Mouse (Mus musculus): ENCODE measurements at regions not wholly inside any gene's neighbourhood (a gene's known extent, or its start where the extent isn't known, plus 50 kb on each side); places are given as distances from the start of the nearest gene placed in this dataset.

- no peak for DNase-seq
Measured at GRCm38 (mm10) chr11:18163156-18164024, 209.7 kb upstream of the Etaa1 start.

DNA sequence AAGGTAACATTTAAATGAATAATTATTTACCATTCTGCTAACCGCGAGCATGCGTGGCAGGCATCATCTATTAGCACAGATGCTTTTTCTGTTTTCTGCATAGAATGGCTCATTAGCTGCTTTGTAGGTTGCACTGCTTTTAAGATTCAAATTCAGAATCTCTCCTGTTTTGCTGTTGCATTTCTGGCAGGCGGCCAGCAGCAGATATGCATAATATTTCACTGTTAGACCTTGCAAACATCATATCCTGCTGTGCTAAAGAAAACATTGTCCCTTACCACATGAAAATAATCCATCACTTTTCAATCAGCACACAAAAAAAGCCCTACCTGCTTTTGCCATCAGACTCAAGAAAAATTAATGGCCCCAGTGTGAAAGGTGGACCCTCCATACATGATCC lies 202.8 kb upstream of the Etaa1 start:
- no peak for DNase-seq

GRCm38 (mm10) chr11:18151788-18152563 lies 198.3 kb upstream of the Etaa1 start:
- DNase-seq, result peak; percentile 3

DNA sequence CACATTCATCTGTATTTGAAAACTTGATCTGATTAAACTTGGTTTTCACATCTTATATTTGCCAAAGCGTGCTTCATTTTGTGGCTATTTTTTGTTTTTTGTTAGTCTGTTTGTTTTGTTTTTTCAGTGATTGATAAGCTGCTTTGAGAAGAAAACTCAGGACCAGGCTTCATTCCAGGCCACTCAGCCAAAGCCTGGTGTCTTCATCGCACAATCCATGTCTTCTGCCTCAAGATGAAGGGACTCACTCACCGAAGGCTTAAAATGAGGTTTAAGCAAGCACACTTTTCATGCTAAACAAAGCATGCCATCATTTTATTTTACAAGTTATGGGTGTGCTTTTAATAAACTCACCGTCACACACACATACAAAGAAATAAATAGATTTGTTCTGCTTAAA lies 197.7 kb upstream of the Etaa1 start:
- DNase-seq, result no peak

- no peak for DNase-seq
Measured at GRCm38 (mm10) chr11:18127488-18127887, 173.8 kb upstream of the Etaa1 start.

DNA sequence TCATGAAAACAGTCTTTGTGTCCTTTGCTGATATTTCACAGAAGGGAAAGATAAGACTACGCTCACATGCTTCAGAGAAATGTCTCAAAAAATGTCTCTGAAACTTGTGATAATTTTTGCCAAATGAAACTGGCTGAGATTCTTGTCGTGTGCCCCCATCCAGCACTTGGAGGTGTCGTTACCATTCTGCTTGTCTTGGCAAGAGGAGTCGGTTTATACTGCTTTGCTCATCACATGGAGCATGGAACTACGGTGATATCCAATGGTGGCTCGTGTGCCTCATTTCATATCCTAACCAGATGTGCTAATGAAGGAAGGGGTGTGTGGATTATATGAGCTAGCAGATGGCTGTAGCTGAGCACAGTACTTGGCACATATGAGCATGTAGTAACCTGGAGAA lies 169.4 kb upstream of the Etaa1 start:
- DNase-seq, result no peak

DNA sequence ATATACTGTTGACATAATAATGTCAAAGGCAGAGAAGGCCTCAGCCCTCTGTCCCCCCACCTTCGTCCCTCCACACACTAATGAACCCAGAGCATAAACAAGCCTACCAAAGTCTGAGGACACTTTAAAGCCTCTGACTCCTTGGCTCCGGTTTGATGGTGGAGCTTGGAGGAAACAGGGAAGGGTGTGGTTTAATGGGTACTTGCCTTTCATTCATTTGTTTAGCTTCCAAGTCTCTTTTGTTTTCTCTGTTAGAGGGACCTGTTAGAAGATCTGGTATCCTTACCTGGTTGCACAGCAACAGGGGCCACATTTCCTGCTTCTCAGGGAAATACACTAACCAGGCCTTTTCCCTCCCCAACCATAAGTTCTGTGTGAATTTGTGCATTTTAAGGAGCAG lies 168.9 kb upstream of the Etaa1 start:
- no peak for DNase-seq

DNA sequence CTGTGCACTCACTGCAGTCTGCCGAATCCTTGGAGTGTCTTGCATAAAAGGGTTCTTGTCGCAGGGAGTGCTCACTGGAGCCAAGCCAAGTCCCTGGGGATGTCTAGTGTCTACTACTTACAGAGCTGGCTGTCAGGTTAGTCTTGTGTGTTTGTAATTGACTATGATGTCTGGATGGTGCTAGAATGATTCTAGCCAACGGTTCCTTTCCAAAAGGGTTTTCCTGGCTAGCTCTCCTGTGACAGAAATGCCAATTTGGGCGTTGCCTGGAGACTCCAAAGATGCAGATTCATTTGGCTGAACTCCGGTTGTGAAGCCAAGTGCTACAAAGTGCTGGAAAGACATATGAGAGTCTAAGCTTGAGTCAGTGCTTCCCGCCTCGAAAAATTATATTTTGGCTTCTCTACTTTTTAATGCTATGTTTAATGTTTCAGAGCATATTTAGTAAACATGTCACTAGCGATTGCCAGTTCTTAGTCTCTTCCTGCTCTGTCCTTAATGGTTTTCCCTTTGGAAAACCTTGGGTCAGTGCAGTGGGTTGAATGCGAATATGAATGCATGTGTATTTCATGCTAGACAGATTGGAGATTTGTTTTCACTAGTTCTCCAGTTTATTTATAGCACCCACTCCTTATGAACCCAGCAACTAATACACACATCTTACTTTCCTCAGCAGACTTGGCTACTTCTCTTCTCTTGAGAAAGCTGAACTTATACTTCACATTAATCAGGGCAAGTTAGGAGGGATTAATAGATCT lies 162.2 kb upstream of the Etaa1 start:
- peak; percentile 3 for DNase-seq

DNA sequence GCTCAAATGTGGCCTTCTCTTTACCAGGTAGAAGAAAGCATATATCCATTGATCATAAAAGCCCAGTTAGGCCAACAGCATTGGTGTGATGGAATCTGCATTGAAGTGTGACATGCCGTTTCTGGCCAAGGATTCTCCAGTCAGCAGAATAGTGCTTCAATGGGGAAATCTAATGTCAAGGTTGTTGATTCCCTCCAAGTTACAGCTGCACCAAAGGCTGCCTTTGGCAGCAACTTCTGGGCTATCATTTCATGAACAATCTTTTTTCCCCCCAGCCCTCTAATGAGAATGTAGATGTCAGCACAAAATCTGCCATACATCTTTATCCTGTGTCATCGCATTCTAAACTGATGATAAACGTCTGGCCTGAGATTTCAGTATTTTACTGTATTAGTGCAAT lies 149.2 kb upstream of the Etaa1 start:
- DNase-seq, result no peak

- no peak for DNase-seq
Measured at GRCm38 (mm10) chr11:18075840-18076435, 122.3 kb upstream of the Etaa1 start.

DNA sequence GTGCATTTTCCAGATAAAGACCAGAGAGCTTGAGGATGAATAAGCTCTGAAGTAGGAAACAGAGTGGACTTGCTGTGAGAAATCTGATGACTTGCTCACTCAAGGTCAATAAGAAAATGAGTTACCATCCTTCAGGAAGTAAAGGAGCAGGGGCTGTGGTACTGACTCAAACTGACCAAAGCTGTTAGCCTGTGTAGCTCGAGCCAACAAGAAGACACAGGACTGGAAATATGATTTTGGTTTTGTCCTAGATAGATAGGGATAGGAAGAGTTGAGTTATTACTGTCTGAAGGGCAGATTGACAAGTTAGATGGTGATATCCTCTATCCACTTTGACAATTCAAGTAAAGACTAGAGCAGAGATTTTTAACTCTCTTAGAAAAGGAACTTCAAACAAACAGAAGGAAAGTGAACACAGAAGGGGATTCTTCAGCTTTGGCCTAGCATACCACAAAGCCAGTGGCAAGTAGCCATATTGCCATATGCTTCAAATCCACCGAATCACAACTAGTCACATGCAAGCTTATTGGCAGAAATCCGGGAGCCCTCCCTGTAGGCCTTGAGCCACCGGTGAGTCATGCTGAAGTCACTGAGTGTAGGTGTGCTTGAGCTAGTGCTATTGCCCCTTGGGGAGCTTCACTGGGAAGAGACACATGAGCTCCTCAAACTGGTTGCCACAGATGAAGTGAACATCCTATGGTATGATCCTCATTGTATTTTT lies 117.1 kb upstream of the Etaa1 start:
- peak; percentile 13 for DNase-seq

- no peak for DNase-seq
Measured at GRCm38 (mm10) chr11:18070032-18070374, 116.3 kb upstream of the Etaa1 start.

GRCm38 (mm10) chr11:18069348-18070031 lies 115.8 kb upstream of the Etaa1 start:
- DNase-seq, result no peak

DNA sequence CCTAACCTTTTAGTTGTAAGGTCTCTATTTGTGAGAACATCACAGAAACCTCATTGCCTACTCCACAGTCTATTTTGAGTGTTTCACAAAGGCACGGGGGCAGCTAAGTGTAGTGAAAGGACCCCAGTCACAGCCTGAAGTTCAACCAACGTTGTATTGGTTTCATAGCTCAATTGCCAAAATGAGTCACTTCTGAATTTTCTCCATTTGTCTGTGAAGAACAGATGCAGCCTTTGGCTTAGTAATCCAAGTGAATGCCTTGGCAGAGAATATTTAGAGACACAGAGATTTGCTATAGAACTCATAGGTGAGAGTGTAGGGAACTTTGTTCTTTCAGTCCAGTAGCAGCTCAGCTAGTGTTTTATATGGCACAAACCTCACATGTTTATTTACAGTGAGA lies 114.4 kb upstream of the Etaa1 start:
- DNase-seq, result no peak

GRCm38 (mm10) chr11:18067676-18068075 lies 114.0 kb upstream of the Etaa1 start:
- no peak for DNase-seq

GRCm38 (mm10) chr11:18041589-18041988 lies 87.9 kb upstream of the Etaa1 start:
- no peak for DNase-seq

- no peak for DNase-seq
Measured at GRCm38 (mm10) chr11:18031049-18031448, 77.4 kb upstream of the Etaa1 start.

- no peak for DNase-seq
Measured at GRCm38 (mm10) chr11:18022065-18022464, 68.4 kb upstream of the Etaa1 start.

- DNase-seq, result no peak
Measured at GRCm38 (mm10) chr11:18015239-18015638, 61.6 kb upstream of the Etaa1 start.

- no peak for DNase-seq
Measured at GRCm38 (mm10) chr11:18014610-18015009, 60.9 kb upstream of the Etaa1 start.

DNA sequence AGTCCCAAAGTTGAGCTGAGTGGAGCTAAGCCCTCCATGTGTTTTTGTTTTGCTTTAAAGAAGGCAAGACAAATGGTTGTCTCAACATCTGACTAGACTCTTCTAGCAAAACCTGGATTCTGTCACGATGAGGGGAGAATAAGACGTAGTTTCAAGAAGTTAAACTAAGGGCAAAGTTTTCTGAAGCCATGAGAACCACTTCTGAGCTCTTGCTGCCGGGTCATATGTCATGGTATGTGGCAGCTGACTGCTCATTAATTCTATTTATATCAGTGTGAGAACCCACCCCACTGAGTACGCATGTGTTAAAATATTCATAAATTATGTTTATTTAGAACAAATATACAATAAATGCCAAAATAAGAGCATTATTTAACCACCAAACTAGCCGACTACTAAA lies 58.4 kb upstream of the Etaa1 start:
- no peak for DNase-seq

All from cerebellum, adult 8-10 months (tissue).